Mouse (Mus musculus) stomach, postnatal 0 days (tissue): ENCODE measurements around the gene Copb1.

Experiments
- CTCF ChIP-seq: IDR thresholded peaks from 2 replicates; pipeline ENCODE4 v1.5.1; 2016; ENCODE audit warnings: antibody characterized with exemption, low read depth, mild to moderate bottlenecking, moderate library complexity
- EP300 ChIP-seq: optimal IDR thresholded peaks from 2 replicates; pipeline ENCODE3; 2016; ENCODE audit warnings: antibody characterized with exemption

DNA sequence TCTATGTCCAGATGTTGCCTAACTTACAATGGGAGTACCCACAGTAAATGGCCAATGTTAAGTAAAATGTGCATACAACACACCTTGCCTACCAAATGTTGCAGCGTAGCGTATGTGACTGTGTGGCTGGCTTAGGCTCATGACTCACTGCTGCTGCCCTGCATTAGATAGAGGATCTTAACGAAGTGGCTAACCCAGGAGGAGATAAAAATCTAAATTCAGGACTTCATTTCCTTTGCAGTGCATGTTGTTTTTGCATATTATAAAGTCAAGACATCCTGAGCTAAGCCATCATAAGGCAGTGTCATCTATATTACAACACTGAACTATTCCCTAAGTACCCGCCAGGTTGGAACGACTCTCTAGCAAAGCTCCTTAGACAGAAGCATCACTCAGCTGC is 13.9 kb upstream of the Copb1 start:
- no peak for TF ChIP-seq CTCF
- no peak for TF ChIP-seq EP300
